Mouse (Mus musculus): Measurements from ENCODE around the gene Cldn4. TPM values are rescaled to one million over a fixed set of nuclear protein-coding genes. Genes with fewer than 3 reads are reported as not detected.

Gene Cldn4
- polyA plus RNA-seq, 1 experiment from 2014 or later: 0.85 TPM

GRCm38 (mm10) chr5:134918071-134918832 lies 28.5 kb downstream of the Cldn4 start:
- Histone ChIP-seq H3K36me3 (ENCODE audit: control insufficient read depth, insufficient read depth, low read length) (no peaks in the 10 kb centered on the region), H3K27me3 (ENCODE audit: control insufficient read depth, insufficient read depth, low read length) (no peaks in the 10 kb centered on the region), H3K9ac (ENCODE audit: low read length) (no peak overlapping the region), H3K4me1 (ENCODE audit: control insufficient read depth in 2 of 2, insufficient read depth in 2 of 2, low read length in 2 of 2) (no peaks in the 10 kb centered on the region), H3K9me3 (ENCODE audit: control insufficient read depth, low read length) (no peaks in the 10 kb centered on the region), H3K4me3 (ENCODE audit: control insufficient read depth in 1 of 2, insufficient read depth in 1 of 2, low read depth in 1 of 2, low read length in 2 of 2) (no peak overlapping the region), H3K4me2 (ENCODE audit: low read length) (no peak overlapping the region), H3K27ac (replicated peaks in 1 of 2; ENCODE audit: control insufficient read depth in 1 of 2, insufficient read depth in 1 of 2, low read depth in 2 of 2, low read length in 2 of 2) (no peak overlapping the region)
- ATAC-seq (ENCODE audit: insufficient number of reproducible peaks, insufficient read depth, low FRiP score, low read depth): peak; percentile 51; the same call in 1 of the 2 replicates
- WGBS: 47% methylated on average over 16 of the region's 16 CpGs

DNA sequence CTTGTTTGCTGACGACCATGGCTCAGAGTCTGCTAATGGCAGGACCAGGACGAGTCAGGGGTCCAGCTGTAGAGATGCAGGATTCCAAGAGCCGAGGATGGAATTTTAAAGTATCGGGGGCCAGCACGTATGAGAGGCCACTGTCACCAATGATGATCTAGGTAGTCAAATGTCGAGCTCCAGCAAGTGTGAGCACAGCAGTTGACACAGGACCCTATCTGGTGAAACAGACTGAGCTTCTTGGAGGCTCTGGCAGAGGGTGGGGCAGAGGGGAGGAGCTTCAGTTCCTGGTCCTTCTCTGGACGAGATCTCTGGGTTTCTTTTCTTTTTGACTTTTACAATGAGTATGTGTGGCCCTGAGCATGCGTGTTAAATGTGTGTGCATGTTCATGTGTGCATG lies 31.4 kb downstream of the Cldn4 start, which contains the start of gene Cldn13:
Gene Cldn13 (minus strand): TSS at position 216 of the 400 bp plus-strand sequence.
- 78% methylated on average over 8 of the region's 8 CpGs for WGBS
- H3K9me3 ChIP-seq (ENCODE audit: control insufficient read depth, low read length): no peaks in the 10 kb centered on the region
- no peak within 1 kb of the TSS for H3K4me3 ChIP-seq (ENCODE audit: control insufficient read depth in 1 of 2, insufficient read depth in 1 of 2, low read depth in 1 of 2, low read length in 2 of 2)
- no peaks in the 10 kb centered on the region for H3K27me3 ChIP-seq (ENCODE audit: control insufficient read depth, insufficient read depth, low read length)
- no peak within 1 kb of the TSS for H3K27ac ChIP-seq (replicated peaks in 1 of 2; ENCODE audit: control insufficient read depth in 1 of 2, insufficient read depth in 1 of 2, low read depth in 2 of 2, low read length in 2 of 2)
- H3K4me1 ChIP-seq (ENCODE audit: control insufficient read depth in 2 of 2, insufficient read depth in 2 of 2, low read length in 2 of 2): no peaks in the 10 kb centered on the region
- ATAC-seq (ENCODE audit: insufficient number of reproducible peaks, insufficient read depth, low FRiP score, low read depth): no peak
- no peak within 1 kb of the TSS for H3K4me2 ChIP-seq (ENCODE audit: low read length)
- H3K36me3 ChIP-seq (ENCODE audit: control insufficient read depth, insufficient read depth, low read length): no peaks in the 10 kb centered on the region
- H3K9ac ChIP-seq (ENCODE audit: low read length): no peak within 1 kb of the TSS

GRCm38 (mm10) chr5:134914510-134914909 lies 32.2 kb downstream of the Cldn4 start:
- Histone ChIP-seq H3K27ac (replicated peaks in 1 of 2; ENCODE audit: control insufficient read depth in 1 of 2, insufficient read depth in 1 of 2, low read depth in 2 of 2, low read length in 2 of 2) (no peak overlapping the region), H3K4me1 (ENCODE audit: control insufficient read depth in 2 of 2, insufficient read depth in 2 of 2, low read length in 2 of 2) (no peaks in the 10 kb centered on the region), H3K4me3 (ENCODE audit: control insufficient read depth in 1 of 2, insufficient read depth in 1 of 2, low read depth in 1 of 2, low read length in 2 of 2) (no peak overlapping the region), H3K36me3 (ENCODE audit: control insufficient read depth, insufficient read depth, low read length) (no peaks in the 10 kb centered on the region), H3K4me2 (ENCODE audit: low read length) (no peak overlapping the region), H3K9me3 (ENCODE audit: control insufficient read depth, low read length) (no peaks in the 10 kb centered on the region), H3K9ac (ENCODE audit: low read length) (no peak overlapping the region), H3K27me3 (ENCODE audit: control insufficient read depth, insufficient read depth, low read length) (no peaks in the 10 kb centered on the region)
- ATAC-seq (ENCODE audit: insufficient number of reproducible peaks, insufficient read depth, low FRiP score, low read depth): no peak
- 70% methylated on average over 8 of the region's 8 CpGs for WGBS

GRCm38 (mm10) chr5:134913753-134914152 lies 33.0 kb downstream of the Cldn4 start:
- ATAC-seq (ENCODE audit: insufficient number of reproducible peaks, insufficient read depth, low FRiP score, low read depth): no peak

DNA sequence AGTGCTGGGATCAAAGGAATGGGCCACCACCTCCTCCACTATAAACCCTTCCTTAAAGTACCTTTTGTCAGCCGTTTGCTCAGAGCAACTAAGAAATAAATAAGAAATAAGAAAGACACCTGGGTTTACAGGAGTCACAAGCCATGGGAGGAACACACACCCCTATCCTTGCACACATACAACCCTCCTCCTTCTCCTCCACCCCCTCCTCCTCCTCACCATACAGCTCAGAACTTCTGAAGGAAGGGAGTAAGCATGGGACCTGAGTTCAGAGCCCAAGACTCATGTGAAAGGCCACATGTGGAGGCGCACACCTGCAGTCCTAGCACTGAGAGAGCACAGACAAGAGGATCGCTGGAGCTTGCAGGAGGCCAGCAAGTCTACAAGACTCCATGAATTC lies 33.4 kb downstream of the Cldn4 start:
- Histone ChIP-seq H3K27me3 (ENCODE audit: control insufficient read depth, insufficient read depth, low read length) (no peaks in the 10 kb centered on the region), H3K9me3 (ENCODE audit: control insufficient read depth, low read length) (no peaks in the 10 kb centered on the region), H3K4me3 (ENCODE audit: control insufficient read depth in 1 of 2, insufficient read depth in 1 of 2, low read depth in 1 of 2, low read length in 2 of 2) (no peak overlapping the region), H3K36me3 (ENCODE audit: control insufficient read depth, insufficient read depth, low read length) (no peaks in the 10 kb centered on the region), H3K27ac (replicated peaks in 1 of 2; ENCODE audit: control insufficient read depth in 1 of 2, insufficient read depth in 1 of 2, low read depth in 2 of 2, low read length in 2 of 2) (no peak overlapping the region), H3K9ac (ENCODE audit: low read length) (no peak overlapping the region), H3K4me2 (ENCODE audit: low read length) (no peak overlapping the region), H3K4me1 (ENCODE audit: control insufficient read depth in 2 of 2, insufficient read depth in 2 of 2, low read length in 2 of 2) (0 out of 4 replicates have a peak, but pooled peaks cover 0 to 3% of the 10 kb centered on the region in 2 experiments)
- WGBS: 77% methylated on average over 3 of the region's 3 CpGs
- no peak for ATAC-seq (ENCODE audit: insufficient number of reproducible peaks, insufficient read depth, low FRiP score, low read depth)

More at GRCm38 (mm10) chr5:134913753-134914152, 33.0 kb downstream of the Cldn4 start:
- Histone ChIP-seq H3K27me3 (ENCODE audit: control insufficient read depth, insufficient read depth, low read length) (no peaks in the 10 kb centered on the region), H3K27ac (replicated peaks in 1 of 2; ENCODE audit: control insufficient read depth in 1 of 2, insufficient read depth in 1 of 2, low read depth in 2 of 2, low read length in 2 of 2) (no peak overlapping the region), H3K4me3 (ENCODE audit: control insufficient read depth in 1 of 2, insufficient read depth in 1 of 2, low read depth in 1 of 2, low read length in 2 of 2) (no peak overlapping the region), H3K4me1 (ENCODE audit: control insufficient read depth in 2 of 2, insufficient read depth in 2 of 2, low read length in 2 of 2) (0 out of 4 replicates have a peak, but pooled peaks cover 0 to 2% of the 10 kb centered on the region in 2 experiments), H3K4me2 (ENCODE audit: low read length) (no peak overlapping the region), H3K36me3 (ENCODE audit: control insufficient read depth, insufficient read depth, low read length) (no peaks in the 10 kb centered on the region), H3K9ac (ENCODE audit: low read length) (no peak overlapping the region), H3K9me3 (ENCODE audit: control insufficient read depth, low read length) (no peaks in the 10 kb centered on the region)
- 43% methylated on average over 4 of the region's 4 CpGs for WGBS

- 77% methylated on average over 2 of the region's 2 CpGs for WGBS
These were observed 34.8 kb downstream of the Cldn4 start for GRCm38 (mm10) chr5:134911901-134912300.

DNA sequence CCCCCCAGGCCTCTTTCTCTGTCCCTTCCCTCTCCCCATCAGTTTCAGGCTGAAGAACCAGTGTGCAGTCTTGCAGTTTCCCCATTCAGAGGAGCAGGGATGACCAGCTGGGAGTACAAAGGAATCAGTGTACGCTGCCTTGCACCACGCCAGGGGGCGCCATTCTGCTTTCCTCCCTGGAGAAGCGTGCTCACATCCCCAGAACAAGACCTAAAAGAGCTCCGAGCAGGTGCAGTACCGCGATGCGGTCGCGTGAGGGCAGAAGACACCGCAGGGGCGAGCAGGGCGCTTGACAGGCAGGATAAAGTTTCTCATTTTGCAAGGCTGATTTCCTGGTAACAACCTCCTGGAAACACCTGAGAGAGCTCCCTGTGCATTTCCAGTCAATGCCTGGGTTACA lies 39.6 kb downstream of the Cldn4 start:
- under 1% methylated on average over 13 of the region's 13 CpGs for WGBS
- no peak overlapping the region for H3K9ac ChIP-seq (ENCODE audit: low read length)
- no peak overlapping the region for H3K27ac ChIP-seq (replicated peaks in 1 of 2; ENCODE audit: control insufficient read depth in 1 of 2, insufficient read depth in 1 of 2, low read depth in 2 of 2, low read length in 2 of 2)
- no peaks in the 10 kb centered on the region for H3K36me3 ChIP-seq (ENCODE audit: control insufficient read depth, insufficient read depth, low read length)
- H3K9me3 ChIP-seq (ENCODE audit: control insufficient read depth, low read length): no peaks in the 10 kb centered on the region
- H3K4me2 ChIP-seq (ENCODE audit: low read length): no peak overlapping the region
- H3K4me3 ChIP-seq (ENCODE audit: control insufficient read depth in 1 of 2, insufficient read depth in 1 of 2, low read depth in 1 of 2, low read length in 2 of 2): no peak overlapping the region
- H3K4me1 ChIP-seq (ENCODE audit: control insufficient read depth in 2 of 2, insufficient read depth in 2 of 2, low read length in 2 of 2): 0 out of 4 replicates have a peak, but pooled peaks cover 0 to 3% of the 10 kb centered on the region in 2 experiments
- no peaks in the 10 kb centered on the region for H3K27me3 ChIP-seq (ENCODE audit: control insufficient read depth, insufficient read depth, low read length)
- ATAC-seq (ENCODE audit: insufficient number of reproducible peaks, insufficient read depth, low FRiP score, low read depth): peak; percentile 36

More at GRCm38 (mm10) chr5:134911901-134912300, 34.8 kb downstream of the Cldn4 start:
- Histone ChIP-seq H3K9ac (ENCODE audit: low read length) (no peak overlapping the region), H3K9me3 (ENCODE audit: control insufficient read depth, low read length) (no peaks in the 10 kb centered on the region), H3K27me3 (ENCODE audit: control insufficient read depth, insufficient read depth, low read length) (no peaks in the 10 kb centered on the region), H3K4me3 (ENCODE audit: control insufficient read depth in 1 of 2, insufficient read depth in 1 of 2, low read depth in 1 of 2, low read length in 2 of 2) (no peak overlapping the region), H3K27ac (replicated peaks in 1 of 2; ENCODE audit: control insufficient read depth in 1 of 2, insufficient read depth in 1 of 2, low read depth in 2 of 2, low read length in 2 of 2) (no peak overlapping the region), H3K36me3 (ENCODE audit: control insufficient read depth, insufficient read depth, low read length) (no peaks in the 10 kb centered on the region), H3K4me2 (ENCODE audit: low read length) (no peak overlapping the region), H3K4me1 (ENCODE audit: control insufficient read depth in 2 of 2, insufficient read depth in 2 of 2, low read length in 2 of 2) (0 out of 4 replicates have a peak, but pooled peaks cover 0 to 3% of the 10 kb centered on the region in 2 experiments)
- no peak for ATAC-seq (ENCODE audit: insufficient number of reproducible peaks, insufficient read depth, low FRiP score, low read depth)

All from heart, embryonic 14.5 days (tissue).